Mouse (Mus musculus) CH12.LX (cell line): ENCODE results near the gene Agmat. TPM values are rescaled to one million over a fixed set of nuclear protein-coding genes. Genes with fewer than 3 reads are reported as not detected.

Experiments
- DNase-seq: peaks from one replicate; pipeline ENCODE4 v3.0.0-alpha.2; 2013; ENCODE audit errors: extremely low read depth
- H3K27ac ChIP-seq: 2 replicates; pipeline ENCODE4 v1.5.1; 2012; ENCODE audit warnings: low read depth, mild to moderate bottlenecking, control low read depth, moderate library complexity; ENCODE audit not compliant: insufficient read depth
- H3K27me3 ChIP-seq: replicated peaks from 2 replicates; pipeline ENCODE3; 2012; ENCODE audit warnings: inconsistent platforms
- H3K36me3 ChIP-seq, 2 experiments: replicated peaks in 1 of 2; 2 replicates each; pipeline versions ENCODE3 to v1.6.1; 2012; ENCODE audit warnings: inconsistent platforms in 1 of 2, low read length in 1 of 2, mild to moderate bottlenecking in 1 of 2, mixed read lengths in 1 of 2, moderate library complexity in 1 of 2; ENCODE audit not compliant: control insufficient read depth in 1 of 2, insufficient read depth in 1 of 2
- H3K4me1 ChIP-seq, 2 experiments: 2 replicates each; pipeline ENCODE4 v1.6.1; 2012; ENCODE audit warnings: inconsistent platforms in 1 of 2, moderate library complexity in 1 of 2; ENCODE audit not compliant: insufficient read depth in 2 of 2, control insufficient read depth in 1 of 2
- H3K4me2 ChIP-seq: 2 replicates; pipeline ENCODE4 v1.6.1; 2012; ENCODE audit warnings: low read depth, mild to moderate bottlenecking, control low read depth; ENCODE audit not compliant: poor library complexity, insufficient read depth, severe bottlenecking
- H3K4me3 ChIP-seq, 3 experiments: fragments of 150-350 bp in 1 of 3; sonication (generic) in 1 of 3; replicated peaks in 1 of 3; 2 replicates each; pipeline versions ENCODE3 to v1.5.1; 2011 to 2012; ENCODE audit warnings: low read depth in 2 of 3, low read length in 2 of 3, mild to moderate bottlenecking in 2 of 3, moderate library complexity in 2 of 3, control low read depth in 1 of 3, improper control_type of control experiment in 1 of 3, inconsistent platforms in 1 of 3, mixed read lengths in 1 of 3; ENCODE audit not compliant: poor library complexity in 1 of 3
- H3K79me2 ChIP-seq: replicated peaks from 2 replicates; pipeline ENCODE4 v1.6.1; 2012; ENCODE audit warnings: mild to moderate bottlenecking, moderate library complexity; ENCODE audit not compliant: control insufficient read depth, poor library complexity, insufficient read depth, severe bottlenecking; ENCODE audit errors: extremely low read depth
- H3K9ac ChIP-seq: 2 replicates; pipeline ENCODE4 v1.6.1; 2012; ENCODE audit warnings: low read depth, mild to moderate bottlenecking, control low read depth, moderate library complexity; ENCODE audit not compliant: insufficient read depth
- H3K9me3 ChIP-seq: replicated peaks from 2 replicates; pipeline ENCODE3; 2012; ENCODE audit warnings: low read length, inconsistent platforms, mixed read lengths
- BHLHE40 ChIP-seq: IDR thresholded peaks from 2 replicates; pipeline ENCODE4 v1.6.1; 2011; ENCODE audit warnings: mild to moderate bottlenecking, low read depth, low read length, improper control_type of control experiment
- CTCF ChIP-seq, 2 experiments: IDR thresholded peaks in 1 of 2; conservative IDR thresholded peaks in 1 of 2; 2 replicates each; pipeline ENCODE4 v1.5.1; 2011 to 2012; ENCODE audit warnings: low read depth in 2 of 2, low read length in 2 of 2, improper control_type of control experiment in 1 of 2, inconsistent platforms in 1 of 2, mild to moderate bottlenecking in 1 of 2, moderate library complexity in 1 of 2
- E2F4 ChIP-seq: IDR thresholded peaks from 2 replicates; pipeline ENCODE4 v1.6.1; 2011; ENCODE audit warnings: low read depth, low read length, improper control_type of control experiment; ENCODE audit not compliant: insufficient replicate concordance
- ELF1 ChIP-seq: IDR thresholded peaks from 2 replicates; pipeline ENCODE4 v1.6.1; 2014; ENCODE audit warnings: low read depth, mild to moderate bottlenecking, inconsistent platforms, low read length, improper control_type of control experiment
- EP300 ChIP-seq: IDR thresholded peaks from 2 replicates; pipeline ENCODE4 v1.6.1; 2011; ENCODE audit warnings: low read length, improper control_type of control experiment
- ETS1 ChIP-seq: conservative IDR thresholded peaks from 2 replicates; pipeline ENCODE4 v1.6.1; 2012; ENCODE audit warnings: low read depth, mild to moderate bottlenecking, inconsistent platforms, low read length, improper control_type of control experiment, moderate library complexity
- GABPA ChIP-seq: IDR thresholded peaks from 2 replicates; pipeline ENCODE4 v1.6.1; 2012; ENCODE audit warnings: low read depth, low read length, improper control_type of control experiment, inconsistent platforms; ENCODE audit not compliant: insufficient replicate concordance
- HCFC1 ChIP-seq: IDR thresholded peaks from 2 replicates; pipeline ENCODE4 v1.6.1; 2012; ENCODE audit warnings: low read depth, mild to moderate bottlenecking, inconsistent platforms, low read length, improper control_type of control experiment
- IRF4 ChIP-seq: IDR thresholded peaks from 2 replicates; pipeline ENCODE4 v1.6.1; 2014; ENCODE audit warnings: low read depth, mild to moderate bottlenecking, inconsistent platforms, low read length, improper control_type of control experiment
- JUN ChIP-seq: IDR thresholded peaks from 2 replicates; pipeline ENCODE4 v1.6.1; 2011; ENCODE audit warnings: low read depth, mild to moderate bottlenecking, low read length, improper control_type of control experiment, moderate library complexity; ENCODE audit not compliant: insufficient read depth
- KAT2A ChIP-seq: IDR thresholded peaks from 2 replicates; pipeline ENCODE4 v1.6.1; 2012; ENCODE audit warnings: low read length, improper control_type of control experiment, inconsistent platforms; ENCODE audit not compliant: insufficient replicate concordance
- MAFK ChIP-seq: IDR thresholded peaks from 2 replicates; pipeline ENCODE4 v1.6.1; 2011; ENCODE audit warnings: low read length, improper control_type of control experiment; ENCODE audit not compliant: insufficient replicate concordance
- NELFE ChIP-seq: IDR thresholded peaks from 2 replicates; pipeline ENCODE4 v1.6.1; 2011; ENCODE audit warnings: low read depth, low read length, improper control_type of control experiment
- NRF1 ChIP-seq: IDR thresholded peaks from 2 replicates; pipeline ENCODE4 v1.6.1; 2014; ENCODE audit warnings: low read depth, mild to moderate bottlenecking, inconsistent platforms, low read length, improper control_type of control experiment, moderate library complexity
- POLR2AphosphoS2 ChIP-seq: IDR thresholded peaks from 2 replicates; pipeline ENCODE4 v1.6.1; 2011; ENCODE audit warnings: low read depth, low read length, improper control_type of control experiment
- RAD21 ChIP-seq: IDR thresholded peaks from 2 replicates; pipeline ENCODE4 v1.6.1; 2011; ENCODE audit warnings: low read depth, mild to moderate bottlenecking, low read length, improper control_type of control experiment, moderate library complexity
- SMC3 ChIP-seq: IDR thresholded peaks from 2 replicates; pipeline ENCODE4 v1.6.1; 2011; ENCODE audit warnings: low read depth, low read length, improper control_type of control experiment
- TCF12 ChIP-seq: IDR thresholded peaks from 2 replicates; pipeline ENCODE4 v1.6.1; 2014; ENCODE audit warnings: low read depth, mild to moderate bottlenecking, inconsistent platforms, low read length, improper control_type of control experiment
- UBTF ChIP-seq: IDR thresholded peaks from 2 replicates; pipeline ENCODE4 v1.6.1; 2012; ENCODE audit warnings: low read depth, mild to moderate bottlenecking, inconsistent platforms, low read length, improper control_type of control experiment, moderate library complexity
- USF1 ChIP-seq: IDR thresholded peaks from 2 replicates; pipeline ENCODE4 v1.6.1; 2014; ENCODE audit warnings: low read depth, mild to moderate bottlenecking, inconsistent platforms, low read length, improper control_type of control experiment
- ZKSCAN1 ChIP-seq: IDR thresholded peaks from 2 replicates; pipeline ENCODE4 v1.6.1; 2012; ENCODE audit warnings: low read depth, inconsistent platforms, low read length, improper control_type of control experiment, borderline replicate concordance
- ZMIZ1 ChIP-seq: IDR thresholded peaks from 2 replicates; pipeline ENCODE4 v1.6.1; 2012; ENCODE audit warnings: low read depth, mild to moderate bottlenecking, inconsistent platforms, low read length, improper control_type of control experiment
- dilution Hi-C: fragments of 300-500 bp; cut with MboI; formaldehyde crosslinking; loops from 2 replicates; pipeline ENCODE4 v1.14.3; 2020; ENCODE audit warnings: low sequenced_read_pairs; ENCODE audit not compliant: extremely low pct_unique_long_range_greater_than_20kb, extremely low pct_ligation_motif_present
- in situ Hi-C: fragments of 300-500 bp; cut with MboI; formaldehyde crosslinking; loops from 3 replicates; pipeline ENCODE4 v1.14.3; 2019; ENCODE audit warnings: low sequenced_read_pairs, low pct_ligation_motif_present, low pct_unique_long_range_greater_than_20kb, mixed read lengths
- polyA plus RNA-seq: library from polyadenylated mRNA; unstranded; fragments of >175 nt; gene quantifications from 2 replicates; pipeline ENCODE4 v1.2.1, GENCODE M21; 2012; ENCODE audit warnings: low read depth; ENCODE audit not compliant: insufficient read length
- total RNA-seq, 2 experiments: library from RNA; depleted of rRNA; stranded (reverse); fragments of 300-350 nt in 1 of 2; fragments of >200 nt in 1 of 2; gene quantifications; 2 replicates each; pipeline ENCODE4 v1.2.3; 2012 to 2014

Gene Agmat
- total and polyA plus RNA-seq, 3 experiments = not detected

GRCm38 (mm10) chr4:141758874-141759542, 12.5 kb downstream of the Agmat start:
- dilution Hi-C loops = no loop called here
- H3K36me3 ChIP-seq = peaks cover 18 to 37% of the 10 kb centered on the region in 2 experiments
- in situ Hi-C loops = no loop called here
- H3K4me3 ChIP-seq = no peak overlapping the region
- H3K4me1 ChIP-seq = peaks cover 0 to 29% of the 10 kb centered on the region in 2 experiments; a peak in 2 of 4 replicates
- no peak overlapping the region for H3K9ac ChIP-seq
- H3K9me3 ChIP-seq = peaks cover 3% of the 10 kb centered on the region
- DNase-seq = no peak
- no peak overlapping the region for H3K27ac ChIP-seq
- H3K79me2 ChIP-seq = no peaks in the 10 kb centered on the region
- no peak overlapping the region for H3K4me2 ChIP-seq
- TF ChIP-seq JUN = no peak
- TF ChIP-seq RAD21 = no peak
- TF ChIP-seq POLR2AphosphoS2 = no peak
- TF ChIP-seq GABPA = no peak
- no peak for TF ChIP-seq EP300
- TF ChIP-seq MAFK = no peak
- no peaks in the 10 kb centered on the region for H3K27me3 ChIP-seq

- H3K27me3 ChIP-seq = no peaks in the 10 kb centered on the region
- no peaks in the 10 kb centered on the region for H3K9me3 ChIP-seq
- no peak overlapping the region for H3K4me3 ChIP-seq
- H3K4me1 ChIP-seq = peaks cover 7 to 42% of the 10 kb centered on the region in 2 experiments
- in situ Hi-C loops (no loop called here), dilution Hi-C loops (no loop called here)
- no peak for TF ChIP-seq ZKSCAN1
- no peak for TF ChIP-seq MAFK
- TF ChIP-seq USF1 = no peak
- no peak for TF ChIP-seq IRF4
- no peak for TF ChIP-seq ZMIZ1
- TF ChIP-seq NRF1 = no peak
- peak; percentile 14; the same call in 1 of the 2 replicates for TF ChIP-seq BHLHE40
- no peak overlapping the region for H3K9ac ChIP-seq
- H3K79me2 ChIP-seq = no peaks in the 10 kb centered on the region
- no peak overlapping the region for H3K27ac ChIP-seq
- no peak for DNase-seq
- H3K36me3 ChIP-seq = peaks cover 25 to 50% of the 10 kb centered on the region in 2 experiments
- no peak overlapping the region for H3K4me2 ChIP-seq
Measured at GRCm38 (mm10) chr4:141760942-141761341, 14.5 kb downstream of the Agmat start.

GRCm38 (mm10) chr4:141762102-141762598, 15.7 kb downstream of the Agmat start:
- Histone ChIP-seq H3K9me3 (no peaks in the 10 kb centered on the region), H3K4me1 (peaks cover 17 to 54% of the 10 kb centered on the region in 2 experiments), H3K27me3 (no peaks in the 10 kb centered on the region), H3K79me2 (no peaks in the 10 kb centered on the region), H3K36me3 (peaks cover 25 to 53% of the 10 kb centered on the region in 2 experiments), H3K4me2 (no peak overlapping the region), H3K27ac (no peak overlapping the region), H3K9ac (no peak overlapping the region), H3K4me3 (no peak overlapping the region)
- DNase-seq = no peak
- in situ Hi-C loops (no loop called here), dilution Hi-C loops (no loop called here)
- TF ChIP-seq HCFC1 (no peak), ELF1 (no peak), BHLHE40 (no peak), UBTF (no peak), USF1 (no peak), ETS1 (no peak), IRF4 (no peak), MAFK (no peak), NRF1 (no peak), RAD21 (no peak), CTCF (conservative IDR thresholded peaks at IDR 0.05 in 1 of 2, IDR thresholded peaks at IDR 0.05 in 1 of 2; ENCODE audit: low read depth in 2 of 2, low read length in 2 of 2) (no peak), TCF12 (no peak), NELFE (no peak), E2F4 (no peak), GABPA (no peak), KAT2A (no peak), SMC3 (no peak), ZKSCAN1 (no peak), JUN (no peak)
